Mouse (Mus musculus) kidney, adult 9 months (tissue): ENCODE data around the gene Ubtd2.

Source experiments
- DNase-seq: peaks from one replicate; pipeline ENCODE4 v3.0.0; 2022

Ubtd2 gene

DNA sequence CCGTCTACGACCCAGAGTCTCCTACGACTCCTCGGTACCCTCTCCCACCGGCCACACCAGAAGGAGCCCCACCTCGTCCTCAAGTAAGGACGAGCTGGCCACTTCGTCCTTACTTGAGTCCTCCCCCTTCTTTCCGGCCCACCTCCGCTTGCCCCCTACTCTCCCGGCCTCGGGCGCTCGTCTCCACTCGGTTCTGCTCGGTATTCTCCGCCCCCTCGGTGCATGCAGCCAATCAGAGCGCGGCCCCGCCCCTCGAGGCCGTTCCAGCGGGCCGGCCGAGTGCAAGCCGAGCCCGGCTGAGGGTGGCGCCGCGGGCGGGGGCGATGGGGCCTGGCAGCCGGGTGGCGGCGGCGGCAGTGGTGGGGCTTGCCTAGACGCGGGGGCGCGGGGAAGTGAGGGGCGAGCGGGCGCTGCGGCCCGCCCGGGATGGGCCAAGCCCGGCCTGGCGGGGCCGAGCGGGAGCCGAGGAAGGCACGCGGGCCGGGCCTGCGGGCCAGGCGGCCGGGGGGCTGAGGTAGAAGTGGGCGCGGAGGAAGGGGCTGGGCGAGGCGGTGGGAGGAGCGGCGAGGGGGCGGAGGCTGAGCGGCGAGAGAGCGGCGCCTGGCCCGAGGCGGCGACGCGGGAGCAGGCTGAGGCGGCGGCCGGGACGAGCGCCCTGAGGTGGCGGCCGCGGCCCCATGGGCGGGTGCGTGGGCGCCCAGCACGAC is at the start of gene Ubtd2:
Gene Ubtd2 (plus strand): TSS at position 571 of the 707 bp plus-strand sequence.
- DNase-seq: peak; percentile 97

DNA sequence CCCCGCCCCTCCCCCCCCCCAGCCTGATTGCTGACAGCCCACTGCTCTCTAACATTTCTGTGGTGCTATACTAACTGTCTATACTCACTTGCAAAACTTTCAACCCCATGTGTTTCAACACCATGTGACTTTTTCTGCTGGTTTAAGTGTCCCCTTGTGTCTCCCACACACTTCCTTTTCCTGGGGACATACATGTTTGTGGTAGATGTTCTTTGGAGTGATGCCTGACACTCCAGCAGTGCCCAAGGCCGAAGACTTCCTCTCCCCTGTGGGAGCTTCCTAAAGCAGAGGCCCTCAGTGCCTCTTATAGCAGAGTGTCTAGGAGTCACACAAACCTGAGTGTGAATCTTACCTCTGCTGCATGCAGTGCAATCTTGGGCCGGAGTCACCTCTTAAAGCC is 47.3 kb upstream of the Ubtd2 start:
- no peak for DNase-seq

DNA sequence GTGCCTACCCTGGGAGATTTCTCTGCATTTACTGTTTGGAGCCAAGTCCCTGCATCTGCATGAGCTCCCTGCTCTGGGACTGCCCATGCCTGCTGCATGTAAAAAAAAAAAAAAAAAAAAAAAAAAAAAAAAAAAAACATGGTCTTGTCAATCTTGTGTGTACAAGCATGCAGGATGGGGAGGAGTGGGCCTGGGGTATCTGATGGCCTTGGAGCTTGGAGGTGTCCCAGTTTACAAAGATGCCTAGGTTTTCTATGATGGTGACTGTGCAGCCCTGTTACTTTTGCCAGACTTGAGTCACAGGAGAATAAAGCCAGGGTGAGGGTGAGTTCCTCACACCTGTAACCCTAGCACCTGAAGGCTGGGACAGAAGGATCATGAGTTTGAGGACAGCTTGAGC is 46.1 kb upstream of the Ubtd2 start:
- DNase-seq: no peak

DNA sequence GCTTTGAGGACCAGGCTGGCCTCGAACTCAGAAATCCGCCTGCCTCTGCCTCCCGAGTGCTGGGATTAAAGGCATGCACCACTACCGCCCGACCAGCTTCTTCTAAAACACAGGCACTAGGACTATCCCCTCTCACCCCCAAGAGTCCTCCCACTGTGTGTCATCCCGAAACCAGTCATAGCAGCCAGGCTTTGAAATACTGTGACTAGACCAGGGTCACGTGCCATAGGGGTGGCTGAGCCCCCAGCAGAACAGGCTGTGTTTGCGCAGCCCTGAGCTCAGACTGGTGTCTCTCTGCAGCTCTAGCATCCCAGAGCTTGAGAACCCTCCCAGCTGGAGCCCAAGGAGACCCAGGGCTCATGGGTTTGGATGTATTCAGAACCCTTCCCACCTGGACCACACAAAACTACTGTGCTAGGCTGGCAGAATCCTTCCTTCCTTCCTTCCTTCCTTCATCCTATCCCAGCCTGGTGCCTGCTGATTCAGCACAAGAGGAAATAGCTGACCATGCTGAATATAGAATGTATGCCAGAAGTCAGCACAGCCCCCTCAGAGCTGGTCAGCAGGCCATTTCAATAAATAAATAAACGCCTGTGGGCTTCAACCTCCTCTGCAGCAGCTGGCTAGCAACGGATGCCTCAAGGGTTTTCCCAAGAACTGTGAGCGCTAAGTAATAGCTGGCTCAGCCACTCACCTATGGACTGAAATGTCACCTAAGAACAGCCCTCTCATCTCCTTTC is 45.2 kb upstream of the Ubtd2 start:
- DNase-seq: no peak

DNA sequence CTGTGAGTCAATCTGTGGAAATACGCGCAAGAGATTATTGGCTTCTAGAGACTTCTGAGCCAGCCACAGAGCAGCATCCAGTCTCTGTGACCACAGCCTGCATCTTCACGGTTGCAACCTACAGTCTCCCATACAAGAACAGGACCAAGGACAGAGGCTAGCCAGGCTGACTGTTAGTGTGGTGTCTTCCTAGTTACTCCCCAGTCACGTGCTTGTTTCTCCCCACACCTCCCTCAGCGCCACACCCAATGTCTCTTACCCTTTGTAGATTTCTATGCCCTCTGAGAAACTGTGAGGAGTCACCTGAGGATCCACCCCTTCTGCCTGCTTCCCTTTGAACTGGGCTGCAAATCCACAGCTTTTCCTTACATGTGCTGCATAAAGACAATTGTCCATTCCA is 35.2 kb upstream of the Ubtd2 start:
- DNase-seq: no peak

DNA sequence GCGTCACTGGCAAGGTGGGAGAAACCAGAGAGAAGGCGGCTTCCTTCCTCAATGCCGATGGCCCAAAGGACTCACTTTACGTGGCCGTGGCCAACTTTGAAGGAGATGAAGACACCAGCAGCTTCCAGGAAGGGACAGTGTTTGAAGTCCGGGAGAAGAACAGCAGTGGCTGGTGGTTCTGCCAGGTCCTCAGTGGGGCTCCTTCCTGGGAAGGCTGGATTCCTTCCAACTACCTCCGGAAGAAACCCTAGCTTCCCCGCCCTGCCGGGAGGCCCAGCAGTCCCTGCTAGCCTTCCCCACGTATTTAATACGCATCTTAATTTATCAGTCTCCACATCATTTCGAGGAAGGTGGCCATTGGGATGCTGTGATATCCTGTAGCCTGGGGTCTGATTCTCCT is 31.9 kb upstream of the Ubtd2 start:
- DNase-seq: no peak

DNA sequence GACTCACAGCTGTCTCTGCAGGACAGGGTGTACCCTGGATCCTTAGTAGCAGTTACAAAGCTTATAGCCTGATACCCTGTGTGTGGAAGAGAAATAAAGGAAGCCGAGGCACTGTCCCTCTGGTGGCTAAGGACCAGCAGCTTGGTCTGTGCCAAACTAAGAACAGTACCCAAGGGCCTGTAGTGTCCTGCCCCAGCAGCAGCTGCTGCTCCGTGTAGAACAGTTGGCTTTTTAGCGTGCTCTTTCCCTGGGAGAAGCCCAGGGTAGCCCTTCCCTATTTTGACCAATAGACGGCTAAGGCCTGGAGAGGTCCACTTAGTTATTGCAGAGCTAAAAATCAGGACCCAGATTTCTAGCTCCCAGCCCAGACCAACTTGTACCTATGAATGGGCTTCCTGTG is 30.6 kb upstream of the Ubtd2 start:
- DNase-seq: no peak

DNA sequence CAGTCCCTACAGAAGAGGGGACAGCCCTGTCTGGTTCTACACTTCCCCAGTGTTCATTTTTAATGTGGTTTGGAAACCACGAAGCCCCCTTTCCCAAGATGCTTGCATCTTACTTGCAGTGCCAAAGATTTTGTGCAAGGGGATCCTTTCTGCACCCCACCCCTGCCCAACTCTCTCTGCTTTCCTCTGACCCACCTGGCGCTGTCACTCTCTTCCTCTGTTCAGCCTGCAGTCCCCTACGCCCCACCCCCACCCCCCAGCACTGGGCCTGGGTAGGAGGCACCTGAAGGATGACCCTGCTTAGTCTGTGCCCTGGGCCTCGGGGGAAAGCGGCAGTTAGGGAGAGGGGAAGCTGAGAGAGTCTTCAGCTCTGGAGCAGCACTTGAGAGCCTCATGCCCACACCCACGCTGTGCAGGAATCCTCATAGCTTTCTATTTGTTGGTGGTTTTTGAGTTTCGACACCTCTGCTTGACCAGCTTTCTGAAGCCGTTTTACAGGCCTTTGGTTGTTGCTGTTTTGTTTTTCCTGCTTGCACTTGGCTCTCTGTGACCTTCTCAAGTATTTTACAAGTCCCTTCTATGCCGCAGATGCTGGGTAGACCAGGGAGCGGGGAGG is 30.0 kb upstream of the Ubtd2 start:
- no peak for DNase-seq

DNA sequence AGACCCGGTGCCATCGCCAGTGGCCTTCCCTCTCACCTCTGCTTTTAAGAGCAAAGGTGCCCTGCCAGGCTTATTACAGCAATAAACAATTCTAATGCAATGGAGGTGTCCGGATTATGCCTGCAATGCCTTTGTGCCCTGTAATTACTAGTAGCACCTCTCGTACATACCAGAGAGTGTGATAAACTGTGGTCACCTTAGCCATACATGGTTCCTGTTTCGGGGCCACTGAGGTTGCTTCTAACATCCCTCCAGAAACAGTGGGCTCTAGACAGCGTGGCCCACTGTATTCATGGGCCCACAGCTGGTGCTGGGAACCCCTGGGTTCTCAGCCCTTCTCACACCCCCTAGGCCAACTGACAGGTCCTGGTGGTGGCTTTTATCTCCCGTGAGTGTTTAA is 27.6 kb upstream of the Ubtd2 start:
- no peak for DNase-seq

DNA sequence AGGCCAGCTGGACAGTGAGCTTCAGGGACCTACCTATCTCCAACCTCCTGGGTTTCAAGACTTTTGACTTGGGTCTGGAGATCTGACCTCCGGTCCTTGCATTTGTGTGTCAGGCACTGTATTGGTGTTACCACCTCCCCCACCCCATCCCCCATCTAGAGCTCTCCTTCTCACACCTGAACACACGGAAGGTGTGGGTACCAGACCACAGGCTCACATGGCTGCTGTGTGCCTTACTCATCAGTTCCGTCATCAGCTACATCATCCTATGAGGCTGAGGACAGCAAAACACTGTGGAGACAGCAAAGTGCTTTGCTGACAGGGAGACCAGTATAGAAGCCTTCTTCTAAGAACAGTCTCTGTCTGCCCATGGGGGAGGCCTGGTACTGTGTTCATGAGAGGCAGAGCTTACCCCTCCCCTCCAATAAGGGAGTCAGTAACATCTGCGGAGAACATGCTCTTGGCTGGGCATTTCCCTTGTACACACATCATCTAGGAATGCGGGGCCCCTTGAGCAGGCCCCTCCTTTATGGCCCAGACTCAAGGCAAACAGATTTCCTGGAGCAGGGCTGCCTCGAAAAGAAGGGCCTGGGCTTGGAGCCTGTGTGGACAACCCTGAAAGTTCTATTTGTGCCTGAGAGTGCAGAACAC is 19.6 kb upstream of the Ubtd2 start:
- peak; percentile 22 for DNase-seq

DNA sequence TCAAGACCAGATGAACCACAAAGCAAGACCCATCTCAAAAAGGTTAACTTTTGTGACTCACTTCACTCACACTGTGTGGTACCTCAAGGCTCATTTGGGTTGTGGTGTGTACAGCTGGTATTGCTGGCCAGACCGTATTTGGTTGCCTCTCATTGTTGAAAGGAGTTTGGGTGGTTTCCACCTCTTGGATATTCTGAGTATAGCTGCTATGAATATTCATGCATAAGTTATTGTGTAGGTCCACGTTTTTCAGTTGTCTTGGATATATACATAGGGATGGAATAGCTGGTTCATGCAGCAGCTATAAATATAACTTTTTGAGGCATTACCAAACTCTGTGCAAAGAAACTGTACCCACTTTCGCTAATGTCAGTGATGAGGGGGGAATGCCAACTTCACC is 12.6 kb upstream of the Ubtd2 start:
- DNase-seq: no peak

DNA sequence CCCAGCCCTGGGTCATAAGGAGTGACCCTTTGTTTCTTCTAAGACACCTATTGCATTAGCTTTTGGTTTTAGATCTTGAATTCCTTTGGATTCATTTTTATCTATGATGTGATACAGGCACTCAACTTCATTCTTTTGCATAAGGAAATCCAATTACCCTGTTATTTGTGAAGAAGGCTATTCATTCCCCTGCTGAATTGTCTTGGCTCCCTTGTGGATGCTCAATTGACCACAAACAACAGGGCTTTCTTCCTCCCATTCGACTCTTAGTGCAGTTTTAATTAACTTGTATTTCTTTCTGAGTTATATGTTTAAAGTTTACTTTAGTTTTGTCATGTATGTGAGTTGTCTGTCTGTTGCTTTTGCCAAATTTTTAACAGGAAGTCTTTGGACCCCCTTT is 10.9 kb upstream of the Ubtd2 start:
- no peak for DNase-seq

DNA sequence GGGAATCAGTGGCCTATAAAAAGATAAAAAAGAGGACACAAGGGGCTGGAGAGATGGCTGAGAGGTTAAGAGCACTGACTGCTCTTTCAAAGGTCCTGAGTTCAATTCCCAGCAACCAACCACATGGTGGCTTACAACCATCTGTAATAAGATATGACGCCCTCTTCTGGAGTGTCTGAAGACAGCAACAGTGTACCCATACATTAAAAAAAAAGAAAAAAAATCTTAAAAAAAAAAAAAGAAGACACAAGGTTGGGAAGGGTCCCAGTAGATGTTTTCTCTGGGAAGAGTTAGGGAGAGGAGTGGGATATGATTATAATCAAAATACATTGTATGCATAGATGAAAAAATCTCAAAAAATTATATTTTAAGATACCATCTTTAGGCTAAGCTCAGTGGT is 10.0 kb upstream of the Ubtd2 start:
- DNase-seq: no peak

DNA sequence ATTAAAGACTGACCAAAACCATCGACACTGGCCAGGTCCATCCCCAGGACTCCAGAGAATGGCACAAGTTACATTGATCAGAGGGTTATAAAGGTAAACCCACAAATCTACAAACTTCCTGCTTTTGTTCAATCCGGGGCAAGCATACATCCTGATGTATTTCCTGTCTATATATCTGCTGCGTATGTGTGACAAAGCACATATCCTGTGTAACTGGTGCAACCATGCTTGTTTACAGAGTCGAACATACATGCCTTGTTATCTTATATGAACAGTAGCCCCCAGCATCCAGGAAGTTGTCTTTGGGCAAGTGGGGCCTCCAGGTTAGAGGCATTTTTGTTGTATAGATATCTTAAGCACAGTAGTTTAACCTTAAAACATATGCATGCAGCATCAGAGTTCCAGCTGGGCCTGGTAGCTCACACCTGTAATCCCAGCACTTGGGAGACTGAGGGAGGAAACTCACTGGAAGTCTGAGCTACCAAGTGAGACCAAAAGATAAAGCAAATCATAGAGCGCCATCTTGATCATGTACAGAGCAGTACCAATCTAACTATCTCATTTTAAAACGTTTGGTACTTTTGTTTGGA is 9.4 kb upstream of the Ubtd2 start:
- DNase-seq: no peak

DNA sequence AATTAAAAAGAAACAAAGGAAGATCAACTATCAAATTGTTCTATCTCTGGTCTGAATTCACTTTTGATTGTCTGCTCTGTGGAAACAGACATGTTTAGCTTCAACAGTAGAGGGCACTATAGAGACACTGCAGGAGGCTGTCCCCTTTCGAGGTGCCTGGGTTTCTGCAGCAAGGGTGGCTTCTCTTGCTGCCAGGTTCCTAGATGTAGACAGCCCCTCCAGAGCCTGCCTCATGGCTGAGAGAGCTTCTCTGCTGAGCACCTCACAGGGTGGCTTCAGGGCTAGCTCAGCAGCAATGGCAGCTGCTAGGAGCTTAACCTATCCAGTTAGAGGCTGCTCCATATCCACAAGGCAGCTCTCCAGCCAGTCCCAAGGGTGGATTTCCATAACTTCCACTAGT is 5.0 kb upstream of the Ubtd2 start:
- DNase-seq: peak; percentile 63

DNA sequence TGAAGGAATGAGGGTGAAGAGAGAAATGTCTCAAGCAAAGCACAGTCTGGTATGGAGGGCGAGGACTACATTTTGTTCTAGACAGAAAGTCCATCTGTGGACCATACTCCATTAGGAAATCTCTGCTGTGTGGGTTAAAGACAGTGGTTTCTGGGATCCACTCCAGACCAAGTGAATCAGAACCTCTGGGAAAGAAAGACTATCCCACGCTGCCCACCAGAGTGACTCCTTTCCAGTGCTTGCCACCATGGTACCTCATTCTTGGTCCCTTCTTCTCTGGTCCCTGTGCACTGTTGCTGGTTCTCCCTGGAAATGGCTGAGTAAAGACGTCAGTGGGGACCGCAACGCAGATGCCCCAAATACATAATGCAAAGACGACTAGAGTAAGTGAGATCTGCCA is 3.9 kb upstream of the Ubtd2 start:
- DNase-seq: no peak

DNA sequence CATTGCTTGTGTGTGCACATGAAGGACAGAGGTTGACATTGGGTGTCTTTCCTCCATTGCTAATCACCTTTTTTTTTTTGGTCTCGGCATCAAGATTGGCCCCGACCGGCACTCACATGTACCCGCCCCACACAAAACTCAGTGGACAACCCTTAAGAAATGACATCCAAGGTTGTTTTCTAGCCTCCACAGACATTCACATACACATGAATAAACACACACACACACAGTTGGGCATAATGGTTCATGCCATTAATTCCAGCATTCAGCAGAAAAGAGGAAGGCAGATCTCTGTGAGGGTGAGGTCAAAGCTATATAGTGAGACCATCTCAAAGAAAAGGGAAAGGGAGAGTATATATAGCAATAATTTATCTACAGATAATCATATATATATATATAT is 2.4 kb upstream of the Ubtd2 start:
- no peak for DNase-seq

DNA sequence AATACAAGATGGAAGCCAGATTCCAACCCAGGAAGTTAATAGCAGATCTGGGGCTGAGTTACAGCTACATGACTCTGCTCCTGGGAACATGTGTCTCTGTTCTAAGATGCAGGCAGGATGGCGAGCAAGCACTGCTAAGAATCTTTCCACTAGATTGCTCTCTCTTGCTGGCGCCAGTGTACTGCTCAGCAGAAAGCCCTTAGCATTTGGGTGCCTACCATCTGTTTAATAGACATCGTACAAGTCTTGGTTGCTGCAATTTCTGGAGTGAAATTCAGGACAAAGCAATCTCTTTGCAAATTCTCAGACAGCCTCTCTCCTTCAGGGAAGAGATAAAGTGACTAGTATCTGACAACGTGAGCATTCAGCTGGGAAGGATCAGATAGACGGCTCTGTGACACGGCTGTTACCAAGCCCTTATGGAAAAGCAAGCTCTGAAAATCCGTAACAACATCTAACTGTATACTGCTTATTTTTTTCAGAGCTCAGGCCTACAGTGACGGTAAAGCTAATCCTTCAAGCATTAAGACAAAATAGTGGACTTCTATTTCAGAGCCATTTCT is 1.7 kb upstream of the Ubtd2 start:
- DNase-seq: peak; percentile 13

DNA sequence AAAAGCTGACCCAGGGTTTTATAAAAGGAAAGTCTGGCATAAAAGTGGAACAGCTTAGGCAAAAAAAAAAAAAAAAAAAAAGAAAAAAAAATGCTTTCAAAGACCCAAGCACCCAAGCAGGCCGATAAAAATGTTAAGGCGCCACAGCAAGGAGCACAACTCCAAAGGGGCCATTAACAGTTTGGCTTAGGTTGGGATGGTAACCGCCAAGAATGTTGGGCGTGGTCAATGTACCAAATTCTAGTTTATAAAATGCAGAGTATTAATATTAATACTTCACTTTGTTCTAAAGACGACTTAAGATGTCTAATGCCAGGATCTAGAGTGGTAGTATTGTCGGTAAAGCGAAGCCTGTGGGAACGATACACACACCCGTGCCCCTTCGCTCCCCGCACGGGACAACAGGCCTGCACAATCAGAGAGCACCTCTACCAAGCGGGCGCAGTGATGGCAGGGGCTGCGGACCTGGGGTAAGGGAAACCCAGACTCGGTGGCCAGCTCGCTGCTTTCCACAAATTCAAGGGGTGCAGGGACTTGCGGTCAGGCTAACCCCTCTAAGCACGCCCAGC is 855 bp upstream of the Ubtd2 start:
- DNase-seq: no peak

DNA sequence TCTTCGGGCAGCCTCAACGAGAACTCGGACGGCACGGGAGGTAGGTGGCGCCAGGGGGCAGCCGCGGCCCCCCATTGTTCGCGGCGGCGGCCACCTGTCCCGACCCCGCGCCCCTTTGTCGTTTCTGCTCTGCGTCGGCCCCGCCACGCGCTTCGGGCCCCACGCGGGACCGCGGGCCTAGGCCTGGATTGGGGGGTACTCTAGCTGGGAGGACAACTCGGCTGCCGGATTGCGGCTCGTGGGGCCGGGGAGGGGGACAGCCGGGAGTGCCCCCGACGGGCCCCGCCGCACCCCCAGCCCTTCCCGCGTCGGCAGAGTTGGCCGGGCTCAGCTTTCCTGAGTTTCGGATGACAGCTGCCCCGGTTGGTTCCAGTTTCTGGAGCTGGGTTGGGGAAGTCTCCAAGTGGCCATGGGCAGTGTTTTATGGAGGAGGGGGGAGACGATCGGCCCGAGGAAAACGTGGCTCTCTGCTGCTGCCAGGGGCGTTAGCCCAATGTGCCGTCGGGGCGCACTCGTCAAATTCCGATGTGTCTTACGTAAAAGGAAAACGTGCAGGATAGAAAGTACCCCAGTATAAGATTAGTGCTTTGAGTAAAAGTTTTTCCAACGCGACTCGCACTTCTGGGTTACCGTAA is 454 bp downstream of the Ubtd2 start:
- peak; percentile 36 for DNase-seq

DNA sequence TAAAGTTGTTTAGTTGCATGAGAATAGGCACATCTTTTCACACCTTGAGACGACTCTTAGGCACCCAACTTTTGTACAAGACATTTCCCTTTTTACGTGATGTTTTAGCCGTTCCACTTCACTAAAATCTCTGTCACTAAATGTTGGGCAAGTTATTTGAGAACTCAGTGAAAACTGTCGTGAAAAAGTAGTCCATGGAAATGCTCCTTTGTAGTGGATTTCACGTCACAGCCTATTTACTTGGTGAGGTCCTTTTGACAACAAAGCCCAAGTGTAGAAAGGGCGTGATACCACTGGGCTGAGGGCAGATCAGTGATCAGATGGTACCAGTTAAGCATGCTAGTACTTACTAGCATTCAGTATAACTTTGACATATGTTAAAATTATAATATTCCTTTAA is 1.2 kb downstream of the Ubtd2 start:
- DNase-seq: peak; percentile 3

DNA sequence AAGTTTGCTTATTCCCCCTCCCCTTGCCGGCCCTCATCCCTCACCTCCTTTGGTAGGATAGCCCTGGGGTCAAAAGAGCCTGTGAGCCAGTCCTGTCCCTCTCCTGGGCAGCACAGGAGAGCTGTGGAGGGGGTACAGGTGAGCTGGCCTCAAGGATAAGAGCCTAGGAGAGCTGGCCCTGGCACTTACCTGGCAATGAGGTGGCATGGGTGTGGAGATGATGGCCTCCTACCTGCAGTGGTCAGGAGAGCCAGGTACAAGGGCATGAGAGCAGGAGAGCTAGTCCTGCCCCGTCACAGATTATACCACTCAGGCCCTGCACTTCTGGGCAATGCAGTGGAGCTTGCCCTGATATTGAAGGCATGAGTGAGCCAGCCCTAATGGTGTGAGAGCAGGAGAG is 9.1 kb downstream of the Ubtd2 start:
- no peak for DNase-seq
